Mouse (Mus musculus) E14TG2a.4 (cell line): ENCODE data around the gene Wdr73.
A peak's percentile ranks its signal among the peaks of the same experiment; 100 is the strongest.

ENCODE experiments used
- H3K27me3 ChIP-seq: 2 replicates; pipeline ENCODE4 v1.6.1; 2014; ENCODE audit warnings: low read length, control low read depth; ENCODE audit not compliant: insufficient read depth
- H3K36me3 ChIP-seq: 2 replicates; pipeline ENCODE4 v1.6.1; 2014; ENCODE audit warnings: low read length, control low read depth; ENCODE audit not compliant: insufficient read depth
- H3K4me1 ChIP-seq: replicated peaks from 2 replicates; pipeline ENCODE4 v1.6.1; 2014; ENCODE audit warnings: low read depth, low read length, control low read depth
- H3K4me3 ChIP-seq: replicated peaks from 2 replicates; pipeline ENCODE4 v1.5.1; 2014; ENCODE audit warnings: mild to moderate bottlenecking, low read length
- H3K9me3 ChIP-seq: 2 replicates; pipeline ENCODE4 v1.6.1; 2014; ENCODE audit warnings: low read length, control low read depth
- CTCF ChIP-seq: conservative IDR thresholded peaks from 2 replicates; pipeline ENCODE4 v1.5.1; 2014; ENCODE audit warnings: low read length
- NANOG ChIP-seq: IDR thresholded peaks from 2 replicates; pipeline ENCODE4 v1.6.1; 2014; ENCODE audit warnings: borderline replicate concordance, low read length, mixed read lengths
- POU5F1 ChIP-seq: IDR thresholded peaks from 2 replicates; pipeline ENCODE4 v1.6.1; 2014; ENCODE audit warnings: low read length, borderline replicate concordance

Wdr73 gene

DNA sequence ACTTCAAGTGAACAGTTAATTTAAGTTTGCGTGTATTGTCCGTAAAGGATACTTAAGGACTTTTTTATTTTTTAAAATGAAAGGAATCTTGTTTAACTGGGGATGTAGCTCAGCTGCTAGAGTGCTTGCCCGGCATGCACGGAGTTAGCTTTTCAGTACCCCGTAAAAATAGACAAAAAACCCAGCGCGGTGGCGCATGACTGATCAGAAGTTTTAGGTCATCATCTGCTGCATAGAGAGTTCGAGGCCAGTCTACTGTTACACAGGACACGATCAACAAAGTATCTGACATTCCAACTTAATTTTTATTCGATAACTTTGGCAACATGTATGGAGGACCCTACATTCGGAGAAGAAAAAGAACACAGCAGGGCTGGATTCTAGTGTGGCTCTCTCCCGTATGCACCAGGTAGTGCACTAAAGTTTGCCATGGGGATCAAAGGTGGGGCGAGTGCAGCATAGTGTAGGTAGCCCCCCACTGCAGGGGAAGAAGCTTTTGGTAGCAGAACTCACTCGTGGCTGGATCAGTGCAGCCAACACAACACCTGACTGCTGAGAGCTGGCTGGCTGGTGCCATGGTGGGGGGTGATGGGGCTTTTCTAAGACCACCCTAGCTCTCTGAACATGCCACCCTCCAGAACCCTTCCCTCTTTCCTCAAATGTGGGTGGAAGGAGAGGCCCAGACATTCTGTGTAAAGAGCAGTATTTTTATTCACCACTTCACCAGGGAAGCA lies 639 bp upstream of the Wdr73 start:
- TF ChIP-seq CTCF (no peak), POU5F1 (no peak), NANOG (no peak)
- H3K4me3 ChIP-seq = peak overlapping the region; percentile 93
- peaks cover 57% of the 10 kb centered on the region for H3K36me3 ChIP-seq
- H3K4me1 ChIP-seq = peaks cover 58% of the 10 kb centered on the region
- H3K9me3 ChIP-seq = no peaks in the 10 kb centered on the region
- peaks cover 15% of the 10 kb centered on the region for H3K27me3 ChIP-seq

DNA sequence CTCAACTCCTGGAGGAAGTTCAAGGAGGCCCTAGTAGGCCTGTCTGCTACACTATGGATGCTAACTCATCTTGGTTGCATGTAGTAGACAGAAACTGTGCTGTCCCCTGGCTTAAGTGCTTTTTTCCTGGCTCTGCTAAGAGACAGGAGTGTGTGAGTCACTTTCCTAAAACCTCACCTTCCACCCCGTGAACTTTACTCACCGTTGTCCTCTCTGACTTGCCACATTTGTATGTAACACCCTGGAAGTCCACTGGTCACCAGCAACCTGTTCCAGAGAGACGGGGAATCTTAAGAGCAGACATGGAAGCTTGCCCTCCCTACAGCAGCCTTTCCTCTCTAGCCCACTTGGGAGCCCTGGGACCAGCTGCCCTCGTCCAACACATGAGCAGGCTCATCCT lies 3.3 kb downstream of the Wdr73 start:
- Histone ChIP-seq H3K36me3 (peaks cover 72% of the 10 kb centered on the region), H3K4me1 (peaks cover 63% of the 10 kb centered on the region), H3K4me3 (no peak overlapping the region), H3K27me3 (no peaks in the 10 kb centered on the region), H3K9me3 (no peaks in the 10 kb centered on the region)
- no peak for TF ChIP-seq CTCF
- no peak for TF ChIP-seq NANOG
- no peak for TF ChIP-seq POU5F1

DNA sequence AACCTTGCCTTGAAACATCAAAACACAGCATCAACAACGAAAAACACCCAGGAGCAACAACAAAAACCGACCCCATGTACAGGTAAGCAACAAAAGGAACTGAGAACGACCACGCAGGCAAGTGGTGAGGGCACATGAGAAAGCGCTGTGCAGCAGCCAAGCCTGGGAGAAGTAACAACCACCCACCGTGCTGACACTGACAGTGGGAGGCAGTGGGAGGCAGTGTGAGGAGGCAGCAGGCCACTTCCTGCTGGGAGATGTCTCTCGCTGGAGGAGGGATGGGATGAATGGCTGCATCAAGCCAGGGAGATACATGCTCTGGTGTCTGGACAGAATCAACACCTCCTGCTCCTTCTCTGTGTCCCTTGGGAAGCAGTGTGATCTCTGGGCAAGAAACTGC lies 3.9 kb downstream of the Wdr73 start:
- Histone ChIP-seq H3K4me3 (no peak overlapping the region), H3K4me1 (peaks cover 64% of the 10 kb centered on the region), H3K9me3 (no peaks in the 10 kb centered on the region), H3K27me3 (no peaks in the 10 kb centered on the region), H3K36me3 (peaks cover 76% of the 10 kb centered on the region)
- no peak for TF ChIP-seq NANOG
- no peak for TF ChIP-seq CTCF
- no peak for TF ChIP-seq POU5F1

DNA sequence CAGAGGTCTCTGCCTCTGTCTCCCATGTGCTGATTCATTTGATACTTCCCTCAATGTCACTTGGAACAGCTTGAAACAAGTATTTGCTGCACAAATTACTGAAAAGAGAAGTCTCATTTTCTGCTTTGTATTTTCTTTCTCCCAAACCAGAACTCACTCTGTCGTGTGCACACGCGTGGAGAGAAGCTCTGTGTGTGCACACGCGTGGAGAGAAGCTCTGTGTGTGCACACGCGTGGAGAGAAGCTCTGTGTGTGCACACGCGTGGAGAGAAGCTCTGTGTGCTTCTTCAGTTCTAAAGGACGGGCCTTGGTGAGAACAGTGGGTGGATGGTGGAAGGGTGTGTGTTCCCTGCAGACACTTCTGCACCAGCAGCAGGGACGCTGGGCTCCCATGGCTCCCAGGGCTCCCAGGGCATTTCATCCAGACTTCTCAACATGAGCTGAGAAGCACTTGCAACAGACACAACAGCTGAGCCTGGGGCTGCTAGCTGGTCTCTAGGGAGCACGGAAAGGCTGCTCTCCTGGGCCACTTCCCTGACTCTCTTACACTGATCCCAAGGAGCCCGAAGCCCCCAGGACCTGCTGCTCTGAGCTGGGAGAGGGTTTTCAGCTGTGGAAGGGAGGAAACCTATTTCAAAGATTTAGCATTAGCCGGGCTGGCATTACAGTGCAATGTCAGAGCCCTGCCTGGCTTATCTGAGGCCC lies 6.1 kb downstream of the Wdr73 start:
- Histone ChIP-seq H3K27me3 (no peaks in the 10 kb centered on the region), H3K4me1 (peaks cover 65% of the 10 kb centered on the region), H3K4me3 (no peak overlapping the region), H3K9me3 (no peaks in the 10 kb centered on the region), H3K36me3 (peaks cover 91% of the 10 kb centered on the region)
- TF ChIP-seq NANOG (no peak), CTCF (no peak), POU5F1 (no peak)

DNA sequence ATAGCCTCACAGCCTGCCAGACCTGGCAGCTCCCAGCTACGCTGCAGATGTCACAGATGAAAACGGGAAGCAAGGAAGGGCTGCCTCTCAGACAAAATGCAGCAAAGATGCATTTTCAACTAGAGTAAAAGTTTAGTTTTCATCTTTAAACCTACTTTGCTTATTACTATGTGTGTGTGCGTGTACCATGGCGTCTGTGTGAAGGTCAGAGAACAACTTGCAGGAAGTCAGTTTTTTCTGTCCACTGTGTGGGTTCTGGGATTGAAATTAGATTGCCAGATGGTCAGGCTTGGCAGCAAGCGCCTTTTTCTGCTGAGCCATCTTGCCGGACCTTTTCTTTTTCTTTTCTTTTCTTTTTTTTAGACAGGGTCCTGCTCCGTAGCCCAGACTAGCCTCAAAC lies 6.9 kb downstream of the Wdr73 start:
- Histone ChIP-seq H3K36me3 (peaks cover 86% of the 10 kb centered on the region), H3K27me3 (no peaks in the 10 kb centered on the region), H3K4me3 (no peak overlapping the region), H3K9me3 (no peaks in the 10 kb centered on the region), H3K4me1 (peaks cover 66% of the 10 kb centered on the region)
- TF ChIP-seq POU5F1 = no peak
- no peak for TF ChIP-seq NANOG
- no peak for TF ChIP-seq CTCF

DNA sequence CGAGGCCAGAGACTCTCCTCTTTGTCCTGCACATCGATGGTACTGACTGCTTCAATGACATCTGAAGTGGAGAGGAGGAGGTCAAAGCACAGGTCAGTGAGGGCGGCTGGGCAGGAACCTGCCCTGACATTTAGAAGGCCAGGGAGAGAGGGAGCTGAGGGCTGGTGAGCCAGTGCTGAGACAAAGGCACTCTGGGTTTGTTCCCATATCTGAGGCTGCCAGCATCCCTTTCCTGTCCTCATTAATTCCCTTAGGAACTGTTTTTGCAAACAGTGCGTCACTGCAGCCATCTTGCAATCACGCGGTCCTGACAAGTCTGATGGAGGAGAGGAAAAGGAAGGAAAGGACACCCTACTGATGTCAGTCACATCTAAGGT lies 7.3 kb downstream of the Wdr73 start:
- Histone ChIP-seq H3K4me3 (peak overlapping the region; percentile 60), H3K36me3 (peaks cover 82% of the 10 kb centered on the region), H3K9me3 (no peaks in the 10 kb centered on the region), H3K27me3 (no peaks in the 10 kb centered on the region), H3K4me1 (peaks cover 68% of the 10 kb centered on the region)
- TF ChIP-seq NANOG (no peak), POU5F1 (no peak), CTCF (no peak)

DNA sequence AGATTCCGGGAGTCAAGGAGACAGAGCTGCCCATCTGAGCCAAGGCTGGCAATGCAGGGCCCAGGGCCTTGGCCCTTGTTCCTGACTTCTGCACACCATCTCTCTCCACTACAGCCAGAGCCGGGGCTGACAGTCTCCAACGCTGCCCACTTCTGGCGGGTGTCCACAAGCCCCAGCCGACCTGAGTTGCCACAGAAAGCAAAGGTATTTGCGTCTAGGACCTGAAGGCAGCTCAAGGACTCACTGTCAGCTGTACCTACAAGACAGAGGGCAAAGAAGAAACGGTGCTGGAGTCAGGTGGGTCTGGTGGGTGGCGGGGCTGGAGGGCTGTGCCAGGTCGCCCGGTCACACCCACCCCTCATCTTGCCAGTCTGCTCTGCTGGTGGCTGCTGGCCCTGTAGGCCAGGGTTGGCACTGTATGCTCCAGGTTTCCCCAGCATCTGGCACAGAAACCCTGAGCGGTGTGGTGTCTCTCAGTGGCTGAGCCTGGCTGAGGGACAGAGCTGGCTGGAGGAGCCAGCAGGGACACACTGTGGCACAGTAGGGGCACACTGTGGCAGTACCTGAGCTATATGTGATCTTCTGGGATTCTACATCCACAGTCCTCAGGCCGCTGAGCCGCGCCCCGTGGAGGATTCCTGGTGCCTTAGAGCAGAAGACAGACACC lies 7.8 kb downstream of the Wdr73 start:
- TF ChIP-seq POU5F1 (no peak), NANOG (no peak), CTCF (no peak)
- Histone ChIP-seq H3K4me3 (peak overlapping the region; percentile 60), H3K9me3 (no peaks in the 10 kb centered on the region), H3K27me3 (no peaks in the 10 kb centered on the region), H3K36me3 (peaks cover 77% of the 10 kb centered on the region), H3K4me1 (peaks cover 69% of the 10 kb centered on the region)

DNA sequence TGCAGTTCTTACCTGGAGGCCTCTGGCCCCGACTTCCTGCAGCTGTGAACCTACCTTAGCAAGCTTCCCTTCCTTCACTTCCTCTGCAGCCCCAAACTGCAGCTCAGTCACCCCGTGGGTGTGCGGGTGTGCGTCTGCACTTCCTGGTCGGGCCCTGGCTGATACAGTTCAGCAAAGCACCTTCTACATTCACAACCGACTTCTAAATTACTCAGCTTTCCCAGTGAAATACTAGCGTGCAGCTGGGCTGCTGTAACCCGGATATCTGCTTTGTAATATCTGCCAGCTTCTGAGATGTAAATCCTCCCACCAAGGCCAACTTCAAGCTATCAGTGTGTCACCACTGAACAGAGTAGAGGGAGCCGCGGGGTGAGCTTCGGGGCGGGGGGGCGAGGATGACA lies 11.2 kb downstream of the Wdr73 start:
- Histone ChIP-seq H3K27me3 (no peaks in the 10 kb centered on the region), H3K9me3 (no peaks in the 10 kb centered on the region), H3K4me1 (peaks cover 52% of the 10 kb centered on the region), H3K4me3 (peak overlapping the region; percentile 52), H3K36me3 (peaks cover 43% of the 10 kb centered on the region)
- TF ChIP-seq NANOG (no peak), CTCF (no peak), POU5F1 (no peak)
